11 mouse cellular contexts compared by ENCODE assay signal in the genomic region with DNA sequence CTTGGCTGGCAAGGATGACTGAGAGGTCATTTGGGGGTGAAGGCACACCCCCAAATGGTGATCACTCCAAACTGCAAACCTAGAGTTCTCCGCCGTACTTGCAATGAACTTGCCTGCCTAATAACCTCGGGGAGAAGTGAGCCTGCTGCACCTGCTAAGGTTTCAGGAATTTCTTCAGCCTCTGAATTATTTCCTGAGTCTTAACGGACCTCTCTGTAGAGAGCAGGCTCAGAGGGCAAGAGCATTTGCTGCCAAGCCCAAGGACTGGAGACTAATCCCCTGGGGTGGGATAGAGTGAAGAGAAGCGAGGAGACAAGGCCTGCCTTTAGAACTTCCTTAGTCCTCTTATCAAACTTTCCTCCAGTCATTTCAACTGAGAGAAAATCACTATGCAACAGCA. TPM values are rescaled to one million over a fixed set of nuclear protein-coding genes. Genes with fewer than 3 reads are reported as not detected.
DNase-seq lines count a peak whose midpoint lies in the region; ATAC-seq lines count a peak whose summit lies in the region.
"Had no signal": no experiment of that assay in that cellular context is flagged by ENCODE, and none has a peak within 500 bp of the region (broad histone marks: within the 10 kb centered on the region; RNA-seq: fewer than 3 reads in every experiment).

No protein-coding gene starts in this region.

- H3K9me3 ChIP-seq in forebrain, embryonic 13.5 days (replicated peaks), result no peaks in the 10 kb centered on the region
- no peaks in the 10 kb centered on the region for H3K9me3 ChIP-seq in forebrain, embryonic 16.5 days (ENCODE audit: control insufficient read depth, low read length)
- H3K9me3 ChIP-seq in stomach, embryonic 15.5 days, result no peaks in the 10 kb centered on the region

- no peak overlapping the region for H3K9ac ChIP-seq in forebrain, embryonic 13.5 days
- H3K9ac ChIP-seq in forebrain, embryonic 16.5 days (replicated peaks; ENCODE audit: low read depth, low read length), result no peak overlapping the region
- H3K9ac ChIP-seq in stomach, embryonic 15.5 days, result no peak overlapping the region

- peak overlapping the region; percentile 89; the same call in 1 of the 2 replicates for H3K4me2 ChIP-seq in forebrain, embryonic 13.5 days
- H3K4me2 ChIP-seq in forebrain, embryonic 16.5 days (ENCODE audit: low read length), result no peak overlapping the region; the same call in 1 of the 2 replicates
- H3K4me2 ChIP-seq in stomach, embryonic 15.5 days, result peak overlapping the region; percentile 64; the same call in 1 of the 2 replicates

- H3K27me3 ChIP-seq in forebrain, embryonic 13.5 days, result no peaks in the 10 kb centered on the region
- H3K27me3 ChIP-seq in forebrain, embryonic 16.5 days (replicated peaks; ENCODE audit: control insufficient read depth, insufficient read depth, low read length), result no peaks in the 10 kb centered on the region
- no peaks in the 10 kb centered on the region for H3K27me3 ChIP-seq in stomach, embryonic 15.5 days (replicated peaks)

- peaks cover 17% of the 10 kb centered on the region for H3K36me3 ChIP-seq in forebrain, embryonic 13.5 days (ENCODE audit: poor library complexity, severe bottlenecking)
- no peaks in the 10 kb centered on the region; the same call in 1 of the 2 replicates for H3K36me3 ChIP-seq in forebrain, embryonic 16.5 days (ENCODE audit: control insufficient read depth, insufficient read depth)
- peaks cover 7% of the 10 kb centered on the region for H3K36me3 ChIP-seq in stomach, embryonic 15.5 days

- peaks cover 29% of the 10 kb centered on the region for H3K4me1 ChIP-seq in forebrain, embryonic 13.5 days
- peaks cover 17% of the 10 kb centered on the region for H3K4me1 ChIP-seq in forebrain, embryonic 16.5 days (replicated peaks; ENCODE audit: control insufficient read depth, insufficient read depth, low read length)
- H3K4me1 ChIP-seq in stomach, embryonic 15.5 days, result peaks cover 16% of the 10 kb centered on the region

- DNase-seq in layer of hippocampus, adult 9-11 months, result peak; percentile 0
- DNase-seq in layer of hippocampus, postnatal 14 days (ENCODE audit: low spot score in 2 of 2), result no peak
- DNase-seq in urinary bladder, postnatal 14 days (ENCODE audit: low spot score), result peak; percentile 1
- no peak for DNase-seq in urinary bladder, postnatal 36 days (ENCODE audit: low spot score in 2 of 2)
- DNase-seq in Muller cell, postnatal 12 days (ENCODE audit: inconsistent ontology term), result no peak
- DNase-seq: adrenal gland, adult 2 months; gastrocnemius, postnatal 14 days had no signal

- no peak for ATAC-seq in forebrain, embryonic 13.5 days
- ATAC-seq in forebrain, embryonic 16.5 days, result no peak
- ATAC-seq in stomach, embryonic 15.5 days (ENCODE audit: insufficient read depth, low FRiP score, low read depth), result no peak

- H3K4me3 ChIP-seq in forebrain, embryonic 13.5 days, result no peak overlapping the region
- H3K4me3 ChIP-seq in forebrain, embryonic 16.5 days (replicated peaks; ENCODE audit: low read length), result no peak overlapping the region
- peak overlapping the region; percentile 87 for H3K4me3 ChIP-seq in stomach, embryonic 15.5 days (replicated peaks)

- H3K27ac ChIP-seq in forebrain, embryonic 13.5 days, result no peak overlapping the region
- no peak overlapping the region for H3K27ac ChIP-seq in forebrain, embryonic 16.5 days (ENCODE audit: low read length)
- H3K27ac ChIP-seq in stomach, embryonic 15.5 days, result no peak overlapping the region

- WGBS in forebrain, embryonic 13.5 days, result 79% methylated on average over 5 of the region's 5 CpGs
- 75% methylated on average over 5 of the region's 5 CpGs for WGBS in forebrain, embryonic 16.5 days
- WGBS in stomach, embryonic 15.5 days, result 70% methylated on average over 5 of the region's 5 CpGs

RNA-seq across cellular contexts. Expression of gene Atp13a1, which starts 1.2 kb away (rescaled TPM):
- 41.7 and 45.5 TPM in 2 replicates for polyA plus RNA-seq in forebrain, embryonic 13.5 days (2015; fragmentation: Nextera tagmentation; extraction: Ambion mirVana)
- 57.1 and 58.0 TPM in 2 replicates for polyA plus RNA-seq in forebrain, embryonic 16.5 days (2015; fragmentation: Nextera tagmentation; extraction: Ambion mirVana)
- total RNA-seq in layer of hippocampus, postnatal 14 days (2021), result 10 to 100 TPM; 44.3 to 44.5 TPM
- polyA plus RNA-seq in stomach, embryonic 15.5 days (2015; fragmentation: Nextera tagmentation; extraction: Ambion mirVana), result 48.0 and 53.9 TPM in 2 replicates

RNA-seq across cellular contexts. Expression of gene Zfp866, which starts 1.2 kb away (rescaled TPM):
- polyA plus RNA-seq in forebrain, embryonic 13.5 days (2015; fragmentation: Nextera tagmentation; extraction: Ambion mirVana), result 43.0 and 45.4 TPM in 2 replicates
- polyA plus RNA-seq in forebrain, embryonic 16.5 days (2015; fragmentation: Nextera tagmentation; extraction: Ambion mirVana), result 48.5 and 51.0 TPM in 2 replicates
- total RNA-seq in layer of hippocampus, postnatal 14 days (2021), result 10 to 100 TPM; 29.8 to 30.4 TPM
- 24.7 and 25.4 TPM in 2 replicates for polyA plus RNA-seq in stomach, embryonic 15.5 days (2015; fragmentation: Nextera tagmentation; extraction: Ambion mirVana)

RNA-seq across cellular contexts. Expression of gene Gm20422, which starts 15.0 kb away (rescaled TPM):
- polyA plus RNA-seq in forebrain, embryonic 13.5 days (2015; fragmentation: Nextera tagmentation; extraction: Ambion mirVana), result 0.28 and 0.81 TPM in 2 replicates
- polyA plus RNA-seq in forebrain, embryonic 16.5 days (2015; fragmentation: Nextera tagmentation; extraction: Ambion mirVana), result 0.35 and 0.97 TPM in 2 replicates
- 1 to 10 TPM in 1 of 2 experiments, under 1 TPM in 1; 0.81 to 1.8 TPM for total RNA-seq in layer of hippocampus, postnatal 14 days (2021)
- polyA plus RNA-seq in stomach, embryonic 15.5 days (2015; fragmentation: Nextera tagmentation; extraction: Ambion mirVana), result 0.15 and 0.39 TPM in 2 replicates
- polyA plus RNA-seq: small intestine, adult 2 months had no signal

RNA-seq across cellular contexts. Expression of gene Gmip, which starts 18.7 kb away (rescaled TPM):
- polyA plus RNA-seq in forebrain, embryonic 13.5 days (2015; fragmentation: Nextera tagmentation; extraction: Ambion mirVana), result 24.0 and 28.6 TPM in 2 replicates
- polyA plus RNA-seq in forebrain, embryonic 16.5 days (2015; fragmentation: Nextera tagmentation; extraction: Ambion mirVana), result 40.0 and 51.7 TPM in 2 replicates
- total RNA-seq in layer of hippocampus, postnatal 14 days (2021), result 10 to 100 TPM; 19.2 to 20.5 TPM
- 8.7 and 10.1 TPM in 2 replicates for polyA plus RNA-seq in stomach, embryonic 15.5 days (2015; fragmentation: Nextera tagmentation; extraction: Ambion mirVana)

RNA-seq across cellular contexts. Expression of gene Lpar2, which starts 32.5 kb away (rescaled TPM):
- 0.88 and 0.89 TPM in 2 replicates for polyA plus RNA-seq in forebrain, embryonic 13.5 days (2015; fragmentation: Nextera tagmentation; extraction: Ambion mirVana)
- polyA plus RNA-seq in forebrain, embryonic 16.5 days (2015; fragmentation: Nextera tagmentation; extraction: Ambion mirVana), result 0.73 and 0.84 TPM in 2 replicates
- total RNA-seq in layer of hippocampus, postnatal 14 days (2021), result 1 to 10 TPM in 1 of 2 experiments, under 1 TPM in 1; 0.74 to 1.0 TPM
- polyA plus RNA-seq in stomach, embryonic 15.5 days (2015; fragmentation: Nextera tagmentation; extraction: Ambion mirVana), result 0.50 and 0.58 TPM in 2 replicates

Comparison
In these comparisons a context has a peak if more than half of its experiments do, and no peak if none do; other contexts are left out.
1. DNase-seq: peak in layer of hippocampus, adult 9-11 months (single experiment) and urinary bladder, postnatal 14 days (single experiment); none in layer of hippocampus, postnatal 14 days (0 of 2), urinary bladder, postnatal 36 days (0 of 2) and Muller cell, postnatal 12 days (single experiment).